Mouse (Mus musculus) lung, adult 2 months (tissue): ENCODE data around the gene Sema5b. TPM values are rescaled to one million over a fixed set of nuclear protein-coding genes. Genes with fewer than 3 reads are reported as not detected.

Source experiments
- DNase-seq: peaks from one replicate; pipeline ENCODE4 v3.0.0; 2022
- H3K4me1 ChIP-seq: fragments of 200-500 bp; 2 replicates; pipeline ENCODE4 v1.6.1; 2011; ENCODE audit warnings: low read length; ENCODE audit not compliant: control insufficient read depth, insufficient read depth
- H3K4me3 ChIP-seq: fragments of 200-500 bp; replicated peaks from 2 replicates; pipeline ENCODE3; 2011; ENCODE audit warnings: low read depth, mild to moderate bottlenecking, control low read depth, low read length; ENCODE audit errors: extremely low read depth
- CTCF ChIP-seq: fragments of 200-500 bp; IDR thresholded peaks from 2 replicates; pipeline ENCODE4 v1.5.1; 2011; ENCODE audit warnings: mild to moderate bottlenecking, low read length, control low read depth; ENCODE audit not compliant: insufficient read depth
- POLR2A ChIP-seq: fragments of 200-500 bp; IDR thresholded peaks from 2 replicates; pipeline ENCODE4 v1.6.1; 2011; ENCODE audit warnings: low read depth, mild to moderate bottlenecking, control low read depth, low read length, borderline replicate concordance; ENCODE audit errors: extremely low read depth
- WGBS: fragments of 180-500 bp; shearing (Covaris S2); methylation state at CpG from one replicate; pipeline ENCODE4 v1.1.7; 2018; 5-methylcytosine and 5-hydroxymethylcytosine counted together
- polyA plus RNA-seq: library from polyadenylated mRNA; depleted of rRNA; stranded (reverse); fragments of >200 nt; gene quantifications from 2 replicates; pipeline ENCODE4 v1.2.3, GENCODE M21; 2012; rRNA removed

Gene Sema5b
- polyA plus RNA-seq, 1 experiment: 0.76 TPM

DNA sequence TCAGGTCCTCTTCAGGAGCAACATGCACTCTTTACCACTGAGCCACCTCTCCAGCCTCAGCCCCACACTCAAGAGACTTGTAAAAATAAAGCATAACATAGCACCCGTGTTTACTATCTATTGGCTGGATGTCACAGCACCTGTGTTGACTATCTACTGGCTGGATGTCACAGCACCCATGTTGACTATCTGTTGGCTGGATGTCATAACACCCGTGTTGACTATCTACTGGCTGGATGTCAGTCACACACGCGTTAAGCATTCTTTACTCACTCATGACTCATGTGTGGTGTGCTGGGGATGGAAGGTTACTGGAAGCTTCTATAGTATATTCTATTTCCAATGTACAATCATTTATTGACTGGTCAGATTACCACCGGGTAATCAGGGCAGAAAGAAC lies 166.1 kb downstream of the Sema5b start:
- Histone ChIP-seq H3K4me1 (no peaks in the 10 kb centered on the region), H3K4me3 (no peak overlapping the region)
- TF ChIP-seq CTCF (no peak), POLR2A (no peak)
- DNase-seq: no peak
- 89% methylated on average over 5 of the region's 5 CpGs for WGBS

DNA sequence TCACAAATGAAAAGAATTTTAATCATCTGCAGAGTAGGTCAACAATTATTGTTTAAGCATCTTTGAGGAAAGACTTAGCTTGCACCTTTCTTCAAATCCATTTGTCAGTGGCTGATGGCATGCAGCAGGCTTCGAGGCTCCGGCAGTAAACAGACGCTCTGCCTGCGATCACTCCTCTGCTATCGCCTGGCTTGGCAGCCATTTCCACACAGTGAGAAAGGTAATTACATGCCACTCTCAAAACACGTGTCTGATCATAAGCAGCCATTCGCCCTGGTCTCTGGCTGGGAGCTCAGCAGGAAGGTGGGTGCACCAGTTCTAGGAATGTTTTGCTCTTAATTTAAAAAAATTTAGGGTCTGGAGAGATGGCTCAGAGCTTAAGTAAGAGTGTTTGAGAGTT lies 170.1 kb downstream of the Sema5b start:
- H3K4me1 ChIP-seq: peaks cover 2% of the 10 kb centered on the region
- 77% methylated on average over 7 of the region's 7 CpGs for WGBS
- TF ChIP-seq CTCF: no peak
- TF ChIP-seq POLR2A: no peak
- no peak for DNase-seq
- no peak overlapping the region for H3K4me3 ChIP-seq

DNA sequence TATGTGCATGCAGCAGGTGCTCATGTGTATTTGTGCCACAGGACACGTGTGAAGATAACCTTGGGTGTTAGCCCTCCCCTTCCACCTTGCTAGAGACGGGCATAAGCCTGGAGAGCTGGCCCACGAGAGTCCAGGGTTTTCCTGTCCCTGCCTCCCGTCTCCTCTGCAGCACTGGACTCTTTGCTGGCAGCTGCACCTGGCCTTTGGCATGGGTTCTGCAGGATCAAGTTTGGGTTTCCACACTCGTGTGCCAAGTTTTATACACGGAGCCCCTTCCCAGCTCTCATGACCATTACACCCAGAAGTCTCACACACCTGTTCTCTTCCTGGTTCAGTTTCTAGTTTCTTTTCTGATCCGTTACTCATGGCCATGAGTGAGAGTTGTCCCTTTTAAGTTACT lies 172.7 kb downstream of the Sema5b start:
- TF ChIP-seq CTCF: no peak
- TF ChIP-seq POLR2A: no peak
- 74% methylated on average over 7 of the region's 7 CpGs for WGBS
- Histone ChIP-seq H3K4me1 (peaks cover 2% of the 10 kb centered on the region), H3K4me3 (no peak overlapping the region)
- DNase-seq: no peak

Other genes with a start within 250 kb of the Sema5b start
- 13.2 and 23.4 TPM in 2 replicates for gene Sec22a, start 177.2 kb upstream of the Sema5b start, polyA plus RNA-seq
- gene Pdia5, start 50.3 kb upstream of the Sema5b start, polyA plus RNA-seq: 10.5 and 11.3 TPM in 2 replicates
- gene Dirc2, start 228.2 kb downstream of the Sema5b start, polyA plus RNA-seq: 31.8 and 41.7 TPM in 2 replicates
- 4.2 and 5.8 TPM in 2 replicates for gene Hspbap1, start 229.2 kb downstream of the Sema5b start, polyA plus RNA-seq